Mouse (Mus musculus) layer of hippocampus, adult 11-12 months (tissue): Measurements from ENCODE around the gene 5330417C22Rik.
A peak's percentile ranks its signal among the peaks of the same experiment; 100 is the strongest.
"Not testable (repeated sequence)": the region's sequence is repeated elsewhere in the genome, so short reads cannot be mapped to it uniquely, and the experiment has no call there.

Source experiments
- DNase-seq: peaks from one replicate; pipeline ENCODE4 v3.0.0; 2022; ENCODE audit warnings: low spot score

Gene 5330417C22Rik

GRCm38 (mm10) chr3:108528489-108528888 is 7.8 kb downstream of the 5330417C22Rik start:
- DNase-seq = no peak

DNA sequence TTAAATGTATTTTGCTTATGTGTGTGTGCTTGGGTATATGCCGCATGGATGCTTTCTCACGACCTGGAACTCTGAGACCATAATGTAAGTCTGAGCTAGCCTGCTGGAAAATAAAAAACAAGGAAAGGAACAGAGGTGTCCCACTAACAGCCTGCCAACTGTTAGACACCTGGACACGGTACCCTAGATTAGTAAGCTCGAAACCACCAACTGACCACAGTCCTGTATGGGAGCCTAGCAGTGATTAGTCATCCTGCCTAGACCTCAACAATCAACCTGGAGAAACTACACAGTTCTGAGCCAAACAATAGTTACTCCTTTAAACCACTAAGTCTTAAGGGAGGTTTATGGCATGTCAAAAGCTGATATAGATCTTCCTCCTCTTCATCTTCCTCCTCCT is 12.9 kb downstream of the 5330417C22Rik start:
- no peak for DNase-seq

GRCm38 (mm10) chr3:108518276-108518675 is 18.1 kb downstream of the 5330417C22Rik start:
- DNase-seq = no peak

DNA sequence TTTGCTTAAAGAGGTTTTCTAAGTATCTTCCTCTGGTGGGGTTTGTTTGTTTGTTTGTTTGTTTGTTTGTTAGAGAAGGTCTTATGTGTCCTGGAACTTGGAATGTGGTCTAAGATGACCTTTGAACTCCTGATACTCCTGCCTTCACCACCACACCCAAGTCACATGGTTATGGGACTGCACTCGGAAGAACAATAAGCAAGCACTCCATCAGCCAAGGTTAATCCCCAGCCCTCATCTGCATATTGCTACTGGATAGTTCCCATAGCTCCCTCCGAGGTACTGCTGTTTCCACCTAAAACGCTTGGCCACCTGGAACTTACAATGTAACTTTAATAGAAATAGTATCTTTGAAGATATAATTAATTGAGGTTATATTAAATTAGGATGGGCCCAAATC is 22.9 kb downstream of the 5330417C22Rik start:
- DNase-seq = no peak

GRCm38 (mm10) chr3:108510716-108511483 is 25.4 kb downstream of the 5330417C22Rik start:
- DNase-seq = peak; percentile 62

DNA sequence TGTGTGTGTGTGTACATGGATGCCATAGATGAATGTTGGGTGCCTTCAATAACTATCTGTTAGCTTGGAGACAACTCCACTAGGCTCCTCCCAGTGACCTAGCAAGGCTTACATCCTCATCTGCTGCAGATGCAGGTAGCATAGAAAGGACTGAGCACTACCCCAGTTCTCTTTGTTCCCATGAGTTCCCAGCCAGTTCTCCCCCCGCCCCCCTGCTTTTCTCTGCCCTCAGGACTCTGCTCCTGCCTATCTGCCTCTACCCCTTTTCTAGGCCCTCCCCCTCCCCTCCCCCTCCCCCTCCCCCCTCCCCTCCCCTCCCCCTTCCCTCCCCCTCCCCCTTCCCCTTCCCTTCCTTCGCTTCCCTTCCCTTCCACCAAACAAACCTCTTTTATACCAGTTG is 26.2 kb downstream of the 5330417C22Rik start:
- DNase-seq = no peak

DNA sequence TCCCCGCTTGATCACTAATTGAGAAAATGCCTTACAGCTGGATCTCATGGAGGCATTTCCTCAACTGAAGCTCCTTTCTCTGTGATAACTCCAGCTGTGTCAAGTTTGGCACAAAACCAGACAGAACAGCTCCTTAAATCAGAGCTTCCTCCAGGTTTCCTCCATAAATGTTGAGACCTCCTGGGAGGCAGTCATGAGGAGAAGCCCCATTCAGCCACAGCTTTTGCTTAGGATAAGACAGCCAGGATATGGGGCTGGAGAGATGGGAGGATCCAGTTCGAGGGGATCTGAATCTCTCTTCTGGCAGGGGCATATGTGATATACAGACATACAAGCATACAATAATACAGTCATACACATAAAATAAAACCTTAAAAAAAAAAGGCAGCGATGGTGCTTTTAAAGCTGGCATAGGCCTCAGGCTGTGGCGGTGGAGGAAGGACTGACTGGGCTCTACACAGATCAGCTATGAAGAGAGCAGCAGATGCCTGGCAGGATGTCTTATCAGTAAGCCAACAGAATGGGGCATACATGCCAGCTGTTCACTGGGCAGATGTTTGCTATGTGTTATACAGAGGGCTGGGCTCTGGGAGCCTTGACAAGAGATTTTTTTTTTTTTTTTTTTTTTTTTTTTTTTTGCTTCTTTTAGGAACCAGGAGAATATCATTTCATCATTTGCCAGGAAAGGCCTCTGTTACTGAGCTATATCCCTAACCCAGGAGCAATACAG is 27.4 kb downstream of the 5330417C22Rik start:
- no peak for DNase-seq

DNA sequence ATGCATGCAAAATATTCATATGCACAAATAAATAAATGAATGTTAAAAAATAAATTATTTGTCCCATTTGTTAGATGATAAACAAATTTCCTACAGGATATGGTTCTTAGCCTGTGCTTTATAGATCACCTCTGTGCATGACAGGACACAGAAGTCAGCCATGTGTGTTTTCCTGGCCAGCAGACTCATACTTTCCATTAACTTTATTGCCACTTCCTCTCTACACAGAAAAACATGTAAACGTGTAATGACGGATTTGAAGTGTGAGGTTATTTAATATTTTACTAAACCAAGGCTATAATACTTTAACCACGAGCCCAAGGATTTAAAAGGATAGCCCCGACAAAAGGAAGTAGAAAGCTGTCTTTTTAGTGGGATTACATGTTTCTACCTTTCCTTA is 32.4 kb downstream of the 5330417C22Rik start:
- DNase-seq = no peak

DNA sequence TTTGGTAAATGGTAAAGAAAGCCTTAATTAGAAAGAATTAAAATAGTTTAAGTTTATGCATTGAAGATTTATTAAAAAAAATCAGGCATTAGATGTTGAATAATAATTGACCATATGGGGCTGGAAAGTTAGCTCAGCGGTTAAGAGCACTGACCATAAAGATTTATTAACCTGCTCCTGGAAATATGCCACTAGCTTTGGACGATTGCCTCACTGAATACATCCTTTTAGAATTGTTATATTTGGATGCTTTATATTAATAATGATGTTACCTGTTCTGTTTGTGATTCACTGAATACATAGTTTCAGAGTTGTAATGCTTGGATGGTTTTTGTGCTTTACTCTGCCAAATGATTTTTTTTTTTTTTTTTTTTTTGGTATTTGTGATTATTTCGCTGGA is 34.9 kb downstream of the 5330417C22Rik start:
- DNase-seq = not testable (repeated sequence)

DNA sequence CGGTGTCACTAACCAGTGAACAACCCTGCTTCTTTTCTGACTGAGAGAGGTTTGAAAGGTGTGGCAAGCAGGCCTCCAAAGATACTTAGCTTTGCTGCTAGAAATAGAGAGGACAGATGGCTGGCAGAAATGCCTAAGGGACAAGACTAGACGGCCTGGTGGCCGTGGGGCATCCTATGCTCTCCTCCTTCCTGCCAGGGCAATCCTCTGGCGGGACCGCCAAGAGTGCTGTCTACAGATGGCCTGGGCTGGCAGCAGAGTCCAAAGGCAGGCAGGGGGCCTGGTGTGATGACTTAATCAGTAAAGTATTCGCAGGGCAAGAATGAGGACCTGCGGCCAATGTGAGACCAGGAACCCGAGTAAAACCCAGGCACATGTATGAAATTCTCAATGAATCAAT is 36.5 kb downstream of the 5330417C22Rik start:
- DNase-seq = no peak

DNA sequence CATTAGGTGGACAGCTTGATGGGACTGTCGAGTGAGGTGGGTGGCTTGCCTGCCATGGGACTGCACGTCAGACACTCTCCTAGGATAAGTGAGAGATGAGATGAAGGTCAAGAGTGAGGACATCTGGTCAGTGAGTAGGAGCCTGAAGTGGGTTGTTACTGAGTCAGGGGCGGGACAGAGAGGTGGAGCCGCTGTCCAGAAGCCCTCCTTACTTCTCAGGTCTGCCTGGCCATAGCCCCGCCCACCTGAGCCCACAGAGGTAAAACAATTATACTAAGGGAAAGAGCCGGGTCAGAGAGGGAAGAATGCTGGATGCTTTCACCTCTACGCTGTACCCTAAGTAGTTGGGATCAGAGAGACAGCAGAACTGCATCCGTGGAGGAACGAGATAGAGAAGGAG is 38.7 kb downstream of the 5330417C22Rik start:
- no peak for DNase-seq

DNA sequence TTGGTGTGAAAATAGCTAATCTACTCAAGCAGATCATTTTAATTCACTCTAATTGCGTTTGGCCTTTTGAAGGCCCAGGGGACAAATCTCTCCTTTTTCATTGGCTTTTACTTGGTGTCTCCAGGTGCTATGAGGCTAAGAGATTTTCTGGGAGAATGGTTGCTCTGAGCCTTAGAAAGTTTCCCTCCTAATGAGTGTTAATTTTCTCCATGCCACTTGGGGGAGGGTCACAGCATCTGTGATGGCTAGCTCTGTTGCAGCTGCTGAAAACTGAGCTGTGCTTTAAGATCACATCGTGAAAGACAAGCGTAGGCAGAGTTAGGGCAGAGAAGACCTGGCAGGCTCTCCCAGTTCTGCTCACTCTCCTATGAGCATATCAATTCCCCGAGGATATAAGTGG is 40.9 kb downstream of the 5330417C22Rik start:
- no peak for DNase-seq

DNA sequence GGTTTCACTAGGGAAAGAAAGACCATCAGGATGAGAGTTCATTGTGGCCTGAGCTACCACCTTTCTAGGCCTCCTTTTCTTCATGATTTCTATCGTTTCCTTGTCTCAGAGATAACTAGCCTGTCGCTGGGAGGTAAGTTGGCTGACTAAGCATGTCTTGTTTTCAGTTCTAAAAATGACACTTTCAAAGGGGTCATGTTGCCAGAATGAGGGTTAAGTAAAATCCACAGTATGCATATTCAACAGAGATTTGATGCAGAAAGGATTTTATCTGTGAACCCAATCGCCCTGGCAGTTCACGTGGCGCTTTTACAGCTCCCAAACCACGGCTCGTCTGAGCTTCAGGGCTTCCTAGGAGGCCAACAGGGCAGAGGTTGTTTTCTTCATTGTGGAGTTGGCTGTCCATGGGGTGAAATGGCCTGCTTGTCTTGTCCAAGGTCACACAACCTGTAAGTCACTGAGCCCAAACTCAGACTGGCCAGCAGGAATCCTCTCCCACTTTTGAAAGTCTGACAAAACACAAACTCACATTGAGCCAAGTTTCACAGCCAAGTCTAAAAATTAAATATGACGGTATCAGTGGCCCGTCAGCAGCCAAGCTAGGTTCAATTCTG is 41.4 kb downstream of the 5330417C22Rik start:
- no peak for DNase-seq

DNA sequence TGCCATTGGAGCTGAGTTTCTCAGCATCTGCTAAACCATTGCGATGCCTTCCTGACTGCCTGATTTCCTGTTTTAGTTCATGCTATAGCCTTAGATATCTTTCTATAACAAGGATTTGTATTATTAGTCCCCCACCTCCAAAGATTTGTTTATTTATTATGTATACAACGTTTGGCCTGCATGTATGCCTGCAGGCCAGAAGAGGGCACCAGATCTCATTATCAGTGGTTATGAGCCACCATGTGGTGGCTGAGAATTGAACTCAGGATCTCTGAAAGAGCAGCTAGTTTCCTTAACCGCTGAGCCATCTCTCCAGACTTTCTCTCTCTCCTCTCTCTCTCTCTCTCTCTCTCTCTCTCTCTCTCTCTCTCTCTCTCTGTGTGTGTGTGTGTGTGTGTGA is 46.4 kb downstream of the 5330417C22Rik start:
- DNase-seq = no peak

GRCm38 (mm10) chr3:108484749-108485148 is 51.6 kb downstream of the 5330417C22Rik start:
- no peak for DNase-seq

DNA sequence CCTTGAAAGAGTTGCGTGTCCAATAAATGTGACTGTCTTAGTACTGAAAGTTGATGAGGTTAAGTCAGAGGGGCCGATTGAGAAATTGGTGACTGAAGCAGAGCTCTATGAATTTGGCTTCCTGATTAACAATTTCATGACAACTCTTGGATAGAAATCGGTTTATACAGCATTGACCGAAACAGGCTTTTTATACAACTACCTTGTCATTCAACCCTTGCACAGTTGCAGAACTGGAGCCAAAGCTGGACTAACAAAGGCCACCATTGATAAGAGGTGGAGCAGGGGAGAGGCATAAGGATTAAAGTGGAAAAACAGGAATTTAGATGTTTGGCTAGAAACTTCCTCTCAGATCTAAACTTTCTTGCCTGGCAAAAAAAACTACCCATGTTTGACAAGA is 57.5 kb downstream of the 5330417C22Rik start:
- no peak for DNase-seq

DNA sequence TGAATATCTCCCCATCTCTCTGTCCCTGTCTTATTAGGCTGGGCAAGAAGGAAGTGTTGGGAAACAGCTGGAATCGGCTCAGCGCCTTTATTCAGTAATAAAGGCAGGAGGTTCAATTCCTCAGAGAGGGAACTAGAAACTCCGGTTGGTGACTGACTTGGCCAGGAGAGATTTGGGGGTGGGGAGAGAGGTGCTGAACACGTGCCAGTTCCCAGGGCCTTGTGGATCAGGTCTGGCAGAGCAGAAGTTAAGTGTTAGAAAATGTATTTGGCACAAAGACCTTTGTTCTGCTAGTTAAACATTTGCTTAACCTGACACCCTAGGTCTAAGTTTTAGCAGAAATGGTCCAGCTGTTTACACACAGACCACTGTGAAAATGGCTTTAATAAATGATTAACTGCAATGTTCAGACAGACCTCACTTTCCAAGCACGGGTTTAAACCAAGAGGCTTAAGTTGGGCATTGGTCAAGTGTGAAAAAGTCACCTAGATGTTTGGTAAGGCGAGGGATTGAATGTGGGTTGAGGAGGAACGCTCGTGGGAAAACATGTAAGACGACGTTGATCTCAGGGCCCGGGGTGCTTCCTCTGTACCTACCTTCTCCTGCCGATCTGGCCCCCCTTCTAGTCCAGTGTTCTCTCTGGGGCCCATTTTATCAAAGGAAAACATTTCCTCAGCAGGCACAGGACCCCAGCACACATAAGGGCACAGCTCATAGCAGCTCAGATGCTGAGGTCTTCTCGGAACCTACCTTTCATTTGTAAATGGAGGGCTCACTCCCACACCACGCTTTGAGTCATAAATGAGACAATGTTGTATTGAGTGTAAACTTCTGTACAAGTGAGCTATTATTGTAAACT is 59.3 kb downstream of the 5330417C22Rik start:
- DNase-seq = no peak

DNA sequence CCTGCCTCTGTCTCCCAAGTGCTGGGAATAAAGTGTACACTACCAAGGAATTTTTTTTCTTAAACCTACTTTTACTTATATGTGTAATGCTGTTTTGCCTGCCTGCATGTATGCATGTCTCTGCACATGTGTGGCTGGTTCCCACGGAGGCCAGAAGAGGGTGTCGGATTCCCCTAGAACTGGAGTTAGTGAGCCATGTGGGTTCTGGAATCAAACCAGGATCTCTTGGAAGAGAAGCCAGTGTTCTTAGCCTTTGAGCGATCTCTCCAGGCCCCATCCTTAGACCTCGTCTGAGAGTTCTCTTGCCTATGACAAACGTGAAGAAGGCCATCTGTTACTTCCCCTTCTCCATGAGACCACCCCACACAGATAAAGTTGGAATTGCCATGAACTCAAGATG is 60.8 kb downstream of the 5330417C22Rik start:
- DNase-seq = no peak

DNA sequence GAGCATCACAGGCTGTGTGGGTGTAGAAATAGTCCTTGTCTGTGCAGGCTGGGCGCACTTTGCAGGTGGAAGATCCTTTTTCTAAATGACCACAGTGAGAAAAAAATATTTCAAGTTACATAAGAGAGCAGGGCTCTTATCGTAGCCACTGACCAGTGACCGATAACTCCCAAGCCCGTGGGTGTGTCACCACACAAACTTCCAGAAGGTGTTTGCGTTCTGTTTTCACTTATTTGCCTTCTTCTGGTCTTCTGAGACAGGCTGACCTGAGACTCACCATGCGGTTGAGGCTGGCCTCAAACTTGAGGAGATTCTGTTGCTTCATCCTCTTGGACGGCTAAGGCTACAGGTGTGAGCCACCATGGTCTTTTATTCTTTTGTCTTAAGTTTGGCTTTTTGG is 61.4 kb downstream of the 5330417C22Rik start:
- no peak for DNase-seq

GRCm38 (mm10) chr3:108467760-108468159 is 68.6 kb downstream of the 5330417C22Rik start:
- DNase-seq = no peak

GRCm38 (mm10) chr3:108466425-108466824 is 69.9 kb downstream of the 5330417C22Rik start:
- DNase-seq = peak; percentile 43

DNA sequence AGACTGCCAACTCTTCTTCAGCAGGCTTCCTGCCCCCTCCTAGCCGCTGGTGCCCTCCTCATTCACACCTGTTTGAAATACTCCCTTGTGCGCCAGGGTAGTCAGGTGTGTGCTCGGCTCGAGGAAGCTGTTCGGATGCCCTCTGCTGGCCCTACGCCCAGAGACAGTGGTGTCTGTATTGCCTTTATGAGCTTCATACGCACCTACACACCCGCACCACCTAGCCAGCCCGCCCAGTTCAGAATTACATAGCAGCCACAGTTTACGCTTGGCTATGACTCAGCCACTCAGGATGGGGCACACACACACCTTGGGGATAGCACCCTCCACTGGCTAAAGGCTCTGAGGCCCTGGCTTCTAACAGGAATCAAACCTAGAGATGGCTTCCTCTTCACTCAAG is 77.5 kb downstream of the 5330417C22Rik start:
- DNase-seq = no peak
